Mouse (Mus musculus): Measurements from ENCODE around the gene Abca4. TPM values are rescaled to one million over a fixed set of nuclear protein-coding genes. Genes with fewer than 3 reads are reported as not detected.

Abca4 gene
- total RNA-seq, 1 experiment from 2014 or later = 3.5 TPM

GRCm38 (mm10) chr3:122109461-122109860 is 65.2 kb downstream of the Abca4 start:
- DNase-seq = no peak

DNA sequence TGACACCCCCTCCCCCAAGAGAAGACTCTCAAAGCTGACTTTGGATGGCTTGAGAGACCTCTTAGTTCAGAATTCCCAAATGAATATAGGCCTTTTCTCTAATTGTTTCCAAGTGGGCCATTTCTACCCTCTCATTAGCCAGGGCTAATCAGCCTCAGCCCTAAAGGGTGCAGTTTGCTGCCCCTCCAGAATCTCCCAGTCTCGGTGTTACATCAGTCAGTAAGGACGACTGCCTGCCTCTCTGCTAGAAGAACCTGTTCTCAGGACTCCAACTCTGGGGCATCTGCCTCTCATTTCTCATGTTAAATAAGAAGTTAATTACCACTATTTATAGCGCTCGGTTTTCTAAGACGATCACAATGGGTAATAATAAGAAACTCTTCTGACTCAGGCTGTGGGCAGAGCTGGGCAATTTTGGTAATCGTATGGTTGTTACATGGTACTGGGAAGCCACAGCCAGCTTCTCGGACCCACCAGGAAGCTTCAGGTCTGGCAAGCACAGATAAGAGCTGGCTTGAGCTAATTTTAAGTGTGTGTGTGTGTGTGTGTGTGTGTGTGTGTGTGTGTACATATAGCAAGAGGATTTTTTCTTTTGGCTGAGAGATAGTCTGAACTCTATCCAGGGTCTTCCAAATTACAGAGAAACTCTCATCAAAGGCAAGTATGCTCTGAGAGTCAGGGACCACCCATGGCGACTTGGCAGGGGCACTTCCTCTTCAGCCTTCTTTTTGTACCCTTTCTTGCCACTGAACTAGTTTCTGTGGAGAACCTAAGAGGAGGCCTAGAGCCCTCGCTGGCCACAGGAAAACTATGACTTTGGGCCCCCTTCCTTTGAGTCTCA is 67.1 kb downstream of the Abca4 start:
- DNase-seq = no peak

DNA sequence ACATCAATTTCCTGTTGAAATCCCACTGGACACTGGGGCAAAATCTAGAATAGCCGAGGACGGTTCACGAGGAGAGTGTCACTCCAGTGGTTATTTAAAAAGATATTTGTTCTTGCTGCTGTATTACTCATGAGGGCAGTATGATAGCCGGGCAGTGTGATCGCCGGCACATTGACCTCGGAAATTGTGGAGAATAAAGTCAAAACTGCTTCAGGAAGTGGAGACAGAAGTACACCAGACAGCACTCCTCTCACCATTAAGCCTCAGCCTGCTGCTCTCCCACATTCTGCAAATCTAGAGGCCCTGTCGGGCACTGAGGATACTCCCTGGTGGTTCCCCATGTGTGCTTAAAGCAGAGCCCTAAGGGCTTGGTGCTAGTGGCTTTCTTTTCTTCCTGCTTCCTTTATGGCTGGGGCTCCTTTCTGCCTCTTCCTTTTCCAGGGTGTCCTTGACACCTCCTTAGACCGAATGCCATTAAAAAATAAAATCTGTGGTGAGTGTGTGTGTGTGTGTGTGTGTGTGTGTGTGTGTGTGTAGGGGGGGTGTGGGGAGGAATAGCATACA is 74.5 kb downstream of the Abca4 start:
- DNase-seq = no peak

DNA sequence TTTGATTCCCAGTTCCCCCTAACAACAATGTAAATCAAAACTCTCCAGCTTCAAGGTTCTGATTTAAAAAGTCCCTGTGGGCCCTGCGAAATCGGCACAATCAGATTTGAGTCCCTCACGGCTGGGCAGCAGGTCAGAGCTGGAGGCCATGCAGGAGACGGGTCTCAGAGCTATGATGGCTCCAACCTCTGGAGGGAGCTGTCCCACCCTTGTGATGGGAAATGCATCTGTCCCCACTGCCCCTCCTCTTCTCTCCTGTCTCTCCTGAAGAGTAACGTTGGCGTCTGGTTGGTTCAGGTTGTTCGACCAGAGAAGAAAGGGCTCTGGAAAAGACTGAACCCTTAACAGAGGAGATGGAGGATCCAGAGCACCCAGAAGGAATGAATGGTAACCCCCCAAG is 75.5 kb downstream of the Abca4 start:
- DNase-seq = no peak

GRCm38 (mm10) chr3:122120217-122120616 is 76.0 kb downstream of the Abca4 start:
- peak; percentile 28 for DNase-seq

GRCm38 (mm10) chr3:122122127-122122663 is 78.0 kb downstream of the Abca4 start:
- DNase-seq = peak; percentile 96

DNA sequence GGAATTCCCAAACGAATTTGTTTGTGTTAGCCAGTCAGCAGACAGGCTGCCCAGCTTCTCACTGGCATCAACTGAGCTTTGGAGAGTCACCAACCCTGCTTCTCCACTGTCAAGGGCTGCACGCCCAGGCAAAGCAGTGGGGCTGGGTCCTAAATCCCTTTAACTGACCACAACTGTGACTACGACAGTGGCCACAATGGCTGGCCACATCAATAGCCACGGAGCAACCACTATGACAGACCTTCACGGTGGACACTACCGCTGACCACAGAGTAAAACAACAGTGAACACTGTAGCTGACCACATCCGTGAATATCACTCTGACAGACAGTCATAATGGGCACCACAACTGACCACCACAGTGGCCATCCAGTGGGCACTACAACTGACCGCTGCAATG is 78.6 kb downstream of the Abca4 start:
- DNase-seq = no peak

GRCm38 (mm10) chr3:122128999-122129493 is 84.8 kb downstream of the Abca4 start:
- DNase-seq = peak; percentile 32

GRCm38 (mm10) chr3:122130771-122131170 is 86.5 kb downstream of the Abca4 start:
- DNase-seq = peak; percentile 58

DNA sequence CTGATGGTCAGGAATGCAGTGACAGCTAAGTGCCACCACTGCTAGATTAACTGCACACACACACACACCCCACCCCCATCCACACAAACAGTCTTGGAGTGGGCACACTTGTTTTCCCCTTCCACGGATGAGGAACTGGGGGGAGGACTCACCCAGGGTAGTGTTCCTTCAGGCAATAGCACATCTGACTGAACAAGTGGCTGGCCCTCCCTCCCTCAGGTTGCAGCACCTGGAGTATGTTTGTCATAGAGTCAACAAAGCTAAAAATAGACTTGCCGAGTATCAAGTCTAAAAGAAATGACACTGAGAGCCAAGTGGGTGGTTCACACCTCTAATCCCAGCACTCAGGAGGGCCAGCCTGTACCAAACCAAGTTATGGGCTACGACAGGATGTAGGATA is 87.4 kb downstream of the Abca4 start:
- no peak for DNase-seq

GRCm38 (mm10) chr3:122133255-122133654 is 89.0 kb downstream of the Abca4 start:
- DNase-seq = no peak

DNA sequence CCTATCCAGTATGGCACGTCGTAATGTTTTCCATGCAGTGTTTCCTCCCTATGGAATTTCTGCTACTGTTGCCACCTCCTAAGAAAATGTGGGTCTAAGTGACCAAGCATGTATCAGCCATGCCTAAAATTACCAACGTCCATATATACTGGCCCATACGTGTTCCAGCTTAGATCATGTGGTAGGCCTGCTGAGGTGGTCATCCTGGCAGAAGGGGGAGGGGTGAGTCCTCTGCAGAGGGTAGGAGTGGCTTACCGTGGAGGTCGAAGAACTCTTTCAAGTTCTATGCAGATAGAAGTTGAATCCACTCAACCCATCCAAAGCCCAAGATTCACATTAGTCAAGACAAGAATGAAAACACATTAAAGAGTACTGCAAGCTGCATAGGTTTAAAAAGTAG is 89.6 kb downstream of the Abca4 start:
- DNase-seq = no peak

- DNase-seq = peak; percentile 78
These were observed 96.6 kb downstream of the Abca4 start for GRCm38 (mm10) chr3:122140589-122141400.

DNA sequence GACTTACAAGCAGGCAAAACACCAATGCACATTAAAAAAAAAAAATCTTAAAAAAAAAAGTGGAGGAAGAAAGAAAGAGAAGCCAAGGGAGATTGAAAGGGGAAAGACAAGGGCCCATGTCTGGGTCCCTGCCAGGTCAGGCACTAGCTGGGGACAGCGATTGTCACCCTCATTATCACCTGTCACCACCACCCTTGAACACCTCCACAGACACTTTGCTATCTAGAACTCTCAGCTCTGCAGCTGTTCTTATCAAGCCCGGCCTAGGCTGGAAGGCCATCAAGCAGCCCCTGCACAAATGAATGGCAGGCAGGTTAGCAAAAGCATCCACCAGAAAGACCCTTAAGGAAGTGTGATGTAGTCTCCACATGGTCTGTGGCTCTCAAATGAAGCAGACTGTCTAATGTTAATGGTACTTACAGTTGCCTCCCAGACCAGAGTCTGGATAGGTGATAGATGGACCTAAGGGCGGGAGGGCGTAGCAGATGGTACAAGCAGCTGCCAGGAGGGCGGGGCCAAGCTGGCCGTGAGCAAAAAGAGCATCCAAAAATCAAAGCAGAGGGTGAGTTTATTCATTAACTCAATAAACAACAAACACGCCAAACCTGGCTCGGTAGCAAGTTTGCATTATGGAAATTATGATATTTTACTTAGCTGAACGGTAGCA is 98.1 kb downstream of the Abca4 start:
- no peak for DNase-seq

- DNase-seq = no peak
These were observed 99.2 kb downstream of the Abca4 start for GRCm38 (mm10) chr3:122143432-122143831.

DNA sequence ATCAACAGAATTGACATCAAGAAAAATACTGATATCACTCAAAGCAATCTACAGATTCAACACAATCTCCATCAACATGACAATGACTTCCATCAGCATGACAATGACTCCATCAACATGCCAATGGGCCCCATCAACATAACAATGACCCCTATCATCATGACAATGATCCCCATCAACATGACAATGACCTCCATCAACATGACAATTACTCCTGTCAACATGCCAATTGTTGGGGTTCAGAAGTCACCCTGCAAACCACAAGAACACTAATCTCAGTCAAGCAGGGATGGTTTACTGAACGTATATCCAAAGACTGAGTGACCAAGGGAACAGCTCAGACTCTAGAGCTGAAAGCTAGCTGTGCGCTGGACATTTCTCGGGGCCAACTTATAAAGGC is 101.2 kb downstream of the Abca4 start:
- DNase-seq = no peak

GRCm38 (mm10) chr3:122150836-122151235 is 106.6 kb downstream of the Abca4 start:
- DNase-seq = no peak

DNA sequence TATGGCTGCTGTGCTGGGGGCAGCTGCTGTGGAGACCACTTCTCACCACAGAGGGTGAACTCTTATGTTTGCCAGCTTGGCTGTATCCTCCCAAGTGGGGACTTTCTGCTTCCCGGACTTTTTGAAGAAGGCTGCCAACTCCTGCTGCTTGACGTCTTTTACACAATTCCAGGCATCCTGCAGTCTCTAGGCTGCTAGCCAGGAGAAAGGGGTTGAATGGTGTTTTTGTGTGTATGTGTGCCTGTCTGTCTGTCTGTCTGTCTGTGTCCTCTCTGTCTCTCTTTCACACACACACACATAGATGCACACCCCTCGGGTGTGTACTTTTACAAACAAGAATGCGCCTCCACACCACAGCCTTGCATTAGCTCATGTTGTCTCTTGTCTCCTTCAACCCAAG is 108.2 kb downstream of the Abca4 start:
- DNase-seq = peak; percentile 37

GRCm38 (mm10) chr3:122154080-122154479 is 109.8 kb downstream of the Abca4 start:
- DNase-seq = no peak

DNA sequence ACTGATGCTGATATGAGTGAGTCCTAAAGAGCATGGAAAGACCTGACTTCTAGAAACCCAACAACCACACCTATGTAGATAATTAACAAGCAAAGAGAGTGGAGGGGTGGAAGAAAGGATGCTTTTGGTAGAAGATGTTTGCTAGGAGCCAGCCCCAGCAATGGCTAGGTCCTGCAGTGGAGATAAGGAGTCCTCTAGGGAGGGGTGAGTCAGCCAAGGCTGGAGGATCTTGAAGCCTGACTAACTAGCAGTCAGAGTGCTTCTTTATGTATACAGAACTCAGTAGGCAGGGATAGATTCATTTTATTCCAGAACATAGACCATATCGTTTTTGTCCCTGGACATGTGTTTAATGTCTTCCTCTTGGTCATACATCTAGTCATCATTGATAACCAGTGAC is 115.2 kb downstream of the Abca4 start:
- DNase-seq = peak; percentile 22

GRCm38 (mm10) chr3:122169616-122170178 is 125.5 kb downstream of the Abca4 start:
- peak; percentile 90 for DNase-seq
